Mouse (Mus musculus) left cerebral cortex, postnatal 25 days (tissue): ENCODE measurements around the gene Gngt1. TPM values are rescaled to one million over a fixed set of nuclear protein-coding genes. Genes with fewer than 3 reads are reported as not detected.

Source experiments
- total RNA-seq, 2 experiments: library from RNA; stranded (reverse); gene quantifications; 2 replicates each; pipeline ENCODE4 v1.2.3; 2021

The Gngt1 gene
- total RNA-seq, 2 experiments from 2014 or later = not detected

Other genes starting within 250 kb of the Gngt1 start
- gene Calcr, start 229.1 kb upstream of the Gngt1 start, total RNA-seq = under 1 TPM; 0.18 to 0.60 TPM
- not detected for gene Tfpi2, start 4.9 kb upstream of the Gngt1 start, total RNA-seq
- 10 to 100 TPM; 11.0 to 12.4 TPM for gene Gng11, start 10.1 kb downstream of the Gngt1 start, total RNA-seq
- gene Bet1, start 93.2 kb downstream of the Gngt1 start, total RNA-seq = 10 to 100 TPM; 21.5 to 23.0 TPM